Mouse (Mus musculus): ENCODE measurements around the gene Gm28635. TPM values are rescaled to one million over a fixed set of nuclear protein-coding genes. Genes with fewer than 3 reads are reported as not detected.

The Gm28635 gene
- polyA plus RNA-seq, 1 experiment from 2014 or later, result not detected

DNA sequence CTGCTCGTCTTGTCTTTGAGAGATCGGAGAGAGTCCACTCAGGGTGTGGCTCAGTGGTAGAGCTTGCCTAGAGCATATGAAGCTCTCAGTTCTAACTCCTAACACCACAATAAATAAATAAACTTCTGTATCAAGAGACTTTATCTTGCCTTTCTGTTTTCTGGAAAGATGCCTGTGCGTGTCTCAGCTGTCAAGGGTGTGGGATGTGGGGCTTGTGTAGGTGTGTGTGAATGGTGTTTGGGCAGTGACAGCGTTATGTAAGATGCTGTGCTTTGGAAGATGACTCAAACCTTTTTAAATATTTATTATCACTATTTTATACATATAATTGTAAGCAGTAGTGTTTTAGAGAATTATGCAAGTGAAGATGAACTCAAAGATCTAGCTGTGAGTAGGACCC, 103.7 kb downstream of the Gm28635 start:
- WGBS, result 90% methylated on average over 4 of the region's 4 CpGs
- Histone ChIP-seq H3K27me3 (ENCODE audit: control insufficient read depth, insufficient read depth, low read length) (no peaks in the 10 kb centered on the region), H3K4me2 (ENCODE audit: low read length) (no peak overlapping the region), H3K9ac (ENCODE audit: low read length) (no peak overlapping the region), H3K4me3 (ENCODE audit: control insufficient read depth in 1 of 2, insufficient read depth in 1 of 2, low read depth in 1 of 2, low read length in 2 of 2) (no peak overlapping the region), H3K4me1 (ENCODE audit: control insufficient read depth in 2 of 2, insufficient read depth in 2 of 2, low read length in 2 of 2) (no peaks in the 10 kb centered on the region), H3K36me3 (ENCODE audit: control insufficient read depth, insufficient read depth, low read length) (no peaks in the 10 kb centered on the region), H3K27ac (replicated peaks in 1 of 2; ENCODE audit: control insufficient read depth in 1 of 2, insufficient read depth in 1 of 2, low read depth in 2 of 2, low read length in 2 of 2) (no peak overlapping the region), H3K9me3 (ENCODE audit: control insufficient read depth, low read length) (peaks cover 4% of the 10 kb centered on the region)
- ATAC-seq (ENCODE audit: insufficient number of reproducible peaks, insufficient read depth, low FRiP score, low read depth), result no peak

DNA sequence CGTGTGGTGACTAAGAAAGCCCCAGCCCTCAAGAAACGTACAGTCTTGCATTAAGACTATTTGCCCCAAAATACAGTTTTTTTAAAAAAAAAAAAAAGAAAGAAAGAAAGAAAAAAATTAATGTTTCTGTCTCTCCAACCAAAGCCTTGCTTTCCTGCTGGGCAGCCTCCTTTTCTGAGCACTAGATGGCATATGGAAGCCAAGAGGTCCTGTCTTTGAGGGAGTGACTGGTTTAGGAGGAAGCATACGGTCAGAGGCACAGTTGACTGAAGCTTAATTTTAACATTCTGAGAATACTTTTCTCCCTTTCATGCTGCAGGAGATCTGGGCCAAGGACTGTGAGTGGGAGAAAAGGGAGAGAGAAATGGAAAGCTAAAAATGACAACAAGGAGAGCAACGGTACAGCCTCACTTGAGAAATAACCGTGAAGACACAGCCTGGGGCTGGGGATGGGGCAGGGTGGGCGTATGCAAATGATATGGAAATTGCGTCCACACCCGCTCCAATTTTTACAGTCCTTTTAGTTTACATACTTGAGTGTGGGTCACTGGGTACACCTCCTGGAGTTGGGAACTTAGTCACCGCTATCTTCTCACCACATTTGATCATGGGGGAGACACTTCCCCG, 120.8 kb downstream of the Gm28635 start:
- WGBS, result 44% methylated on average over 10 of the region's 10 CpGs
- no peaks in the 10 kb centered on the region for H3K27me3 ChIP-seq (ENCODE audit: control insufficient read depth, insufficient read depth, low read length)
- peak overlapping the region; percentile 60 for H3K4me2 ChIP-seq (ENCODE audit: low read length)
- 0 out of 2 replicates have a peak overlapping the region, but pooled peaks have one; percentile 6 for H3K9ac ChIP-seq (ENCODE audit: low read length)
- peak overlapping the region; percentile 17 to 26; a peak in 3 of 4 replicates for H3K4me3 ChIP-seq (ENCODE audit: control insufficient read depth in 1 of 2, insufficient read depth in 1 of 2, low read depth in 1 of 2, low read length in 2 of 2)
- no peak for ATAC-seq (ENCODE audit: insufficient number of reproducible peaks, insufficient read depth, low FRiP score, low read depth)
- H3K27ac ChIP-seq (replicated peaks in 1 of 2; ENCODE audit: control insufficient read depth in 1 of 2, insufficient read depth in 1 of 2, low read depth in 2 of 2, low read length in 2 of 2), result no peak overlapping the region
- H3K9me3 ChIP-seq (ENCODE audit: control insufficient read depth, low read length), result no peaks in the 10 kb centered on the region
- H3K4me1 ChIP-seq (ENCODE audit: control insufficient read depth in 2 of 2, insufficient read depth in 2 of 2, low read length in 2 of 2), result no peaks in the 10 kb centered on the region
- H3K36me3 ChIP-seq (ENCODE audit: control insufficient read depth, insufficient read depth, low read length), result no peaks in the 10 kb centered on the region

Other genes with a start within 250 kb of the Gm28635 start
- 87.0 and 90.8 TPM in 2 replicates for gene Tfpi, start 201.3 kb downstream of the Gm28635 start, polyA plus RNA-seq (2014; fragmentation: Nextera tagmentation; extraction: Ambion mirVana)
- gene Ctnnd1, start 27.3 kb downstream of the Gm28635 start, polyA plus RNA-seq (2014; fragmentation: Nextera tagmentation; extraction: Ambion mirVana), result 65.2 and 68.5 TPM in 2 replicates
- 0.11 and 0.15 TPM in 2 replicates for gene Btbd18, start 19.0 kb downstream of the Gm28635 start, polyA plus RNA-seq (2014; fragmentation: Nextera tagmentation; extraction: Ambion mirVana)
- 248 and 271 TPM in 2 replicates for gene Selenoh, start 7.3 kb downstream of the Gm28635 start, polyA plus RNA-seq (2014; fragmentation: Nextera tagmentation; extraction: Ambion mirVana)
- 26.6 and 28.2 TPM in 2 replicates for gene Med19, start 361 bp upstream of the Gm28635 start, polyA plus RNA-seq (2014; fragmentation: Nextera tagmentation; extraction: Ambion mirVana)
- gene Tmx2, start 1.1 kb upstream of the Gm28635 start, polyA plus RNA-seq (2014; fragmentation: Nextera tagmentation; extraction: Ambion mirVana), result 161 and 193 TPM in 2 replicates
- gene Zdhhc5, start 37.1 kb upstream of the Gm28635 start, polyA plus RNA-seq (2014; fragmentation: Nextera tagmentation; extraction: Ambion mirVana), result 26.4 and 27.1 TPM in 2 replicates
- 14.3 and 16.9 TPM in 2 replicates for gene Clp1, start 49.3 kb upstream of the Gm28635 start, polyA plus RNA-seq (2014; fragmentation: Nextera tagmentation; extraction: Ambion mirVana)
- 3.5 and 4.5 TPM in 2 replicates for gene Ypel4, start 56.0 kb upstream of the Gm28635 start, polyA plus RNA-seq (2014; fragmentation: Nextera tagmentation; extraction: Ambion mirVana)
- gene Gm19426, start 65.6 kb upstream of the Gm28635 start, polyA plus RNA-seq (2014; fragmentation: Nextera tagmentation; extraction: Ambion mirVana), result 4.4 and 4.5 TPM in 2 replicates
- 37.9 and 46.6 TPM in 2 replicates for gene Serping1, start 97.4 kb upstream of the Gm28635 start, polyA plus RNA-seq (2014; fragmentation: Nextera tagmentation; extraction: Ambion mirVana)
- gene Ube2l6, start 120.8 kb upstream of the Gm28635 start, polyA plus RNA-seq (2014; fragmentation: Nextera tagmentation; extraction: Ambion mirVana), result 59.4 and 82.6 TPM in 2 replicates
- gene Smtnl1, start 144.6 kb upstream of the Gm28635 start, polyA plus RNA-seq (2014; fragmentation: Nextera tagmentation; extraction: Ambion mirVana), result 0.11 and 0.19 TPM in 2 replicates
- gene Timm10, start 149.0 kb upstream of the Gm28635 start, polyA plus RNA-seq (2014; fragmentation: Nextera tagmentation; extraction: Ambion mirVana), result 90.3 and 94.1 TPM in 2 replicates
- 9.2 and 10.5 TPM in 2 replicates for gene Slc43a1, start 160.8 kb upstream of the Gm28635 start, polyA plus RNA-seq (2014; fragmentation: Nextera tagmentation; extraction: Ambion mirVana)
- 2.2 TPM in 2 replicates for gene Rtn4rl2, start 208.7 kb upstream of the Gm28635 start, polyA plus RNA-seq (2014; fragmentation: Nextera tagmentation; extraction: Ambion mirVana)